Mouse (Mus musculus): ENCODE measurements around the gene Tomm20. TPM values are rescaled to one million over a fixed set of nuclear protein-coding genes. Genes with fewer than 3 reads are reported as not detected.
A peak's percentile ranks its signal among the peaks of the same experiment; 100 is the strongest.
"Not testable (repeated sequence)": the region's sequence is repeated elsewhere in the genome, so short reads cannot be mapped to it uniquely, and the experiment has no call there.

Tomm20 gene
- polyA plus RNA-seq, 1 experiment from 2014 or later: 175 TPM

DNA sequence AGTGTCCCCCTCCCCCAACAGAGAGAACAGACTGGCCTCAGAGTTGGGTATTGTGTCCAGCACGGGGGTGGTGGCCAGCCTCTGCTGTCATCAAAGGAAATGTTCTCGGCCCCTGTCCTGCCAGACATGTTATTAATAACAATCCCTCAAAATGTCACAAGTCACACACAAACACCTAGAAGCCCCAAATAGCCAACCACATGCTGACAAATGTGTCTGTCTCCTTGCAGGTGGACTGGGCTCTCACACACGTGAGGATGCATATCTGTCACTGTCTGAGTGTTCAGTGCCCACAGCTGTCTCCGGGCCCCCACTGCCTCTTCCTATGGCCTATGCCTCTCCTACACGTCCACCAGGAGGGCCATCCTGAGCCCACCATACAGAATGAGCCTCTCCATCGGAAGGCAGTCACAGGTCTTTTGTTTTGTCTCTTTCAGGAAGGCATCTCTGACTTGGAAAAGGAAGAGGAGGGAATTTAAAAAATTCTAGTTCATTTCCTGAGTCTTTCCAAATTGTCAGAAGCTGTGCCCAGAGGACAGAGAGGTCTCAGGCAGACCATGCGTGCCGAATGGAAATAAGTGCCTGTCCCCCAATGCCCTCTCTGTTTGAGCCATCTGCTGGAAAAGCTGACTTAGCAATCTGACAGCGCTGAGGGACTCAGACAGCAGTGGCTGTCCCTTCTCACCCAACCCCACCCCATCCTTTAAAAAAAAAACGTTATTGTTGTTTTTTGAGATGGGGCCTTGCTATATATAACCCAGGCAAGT, 30.9 kb downstream of the Tomm20 start:
- ATAC-seq (ENCODE audit: low FRiP score, low TSS enrichment) (no peak), DNase-seq (ENCODE audit: low spot score) (no peak)
- H3K27ac ChIP-seq (replicated peaks): no peak overlapping the region
- no peak overlapping the region for H3K9ac ChIP-seq (ENCODE audit: low read length)
- peaks cover 6% of the 10 kb centered on the region; the same call in 1 of the 2 replicates for H3K4me1 ChIP-seq (replicated peaks; ENCODE audit: control insufficient read depth, insufficient read depth)
- WGBS: 49% methylated on average over 10 of the region's 10 CpGs
- TF ChIP-seq EP300 (optimal IDR thresholded peaks at IDR 0.05): no peak
- no peak for TF ChIP-seq CTCF (IDR thresholded peaks at IDR 0.05; ENCODE audit: low read depth)
- H3K4me2 ChIP-seq (replicated peaks; ENCODE audit: low read depth): no peak overlapping the region
- H3K9me3 ChIP-seq (ENCODE audit: control insufficient read depth, low read length): no peaks in the 10 kb centered on the region
- no peak overlapping the region for H3K4me3 ChIP-seq (ENCODE audit: low read depth, low read length)
- no peaks in the 10 kb centered on the region for H3K36me3 ChIP-seq (ENCODE audit: control insufficient read depth, insufficient read depth, low read length)
- no peaks in the 10 kb centered on the region for H3K27me3 ChIP-seq (ENCODE audit: control insufficient read depth, insufficient read depth, low read length)

DNA sequence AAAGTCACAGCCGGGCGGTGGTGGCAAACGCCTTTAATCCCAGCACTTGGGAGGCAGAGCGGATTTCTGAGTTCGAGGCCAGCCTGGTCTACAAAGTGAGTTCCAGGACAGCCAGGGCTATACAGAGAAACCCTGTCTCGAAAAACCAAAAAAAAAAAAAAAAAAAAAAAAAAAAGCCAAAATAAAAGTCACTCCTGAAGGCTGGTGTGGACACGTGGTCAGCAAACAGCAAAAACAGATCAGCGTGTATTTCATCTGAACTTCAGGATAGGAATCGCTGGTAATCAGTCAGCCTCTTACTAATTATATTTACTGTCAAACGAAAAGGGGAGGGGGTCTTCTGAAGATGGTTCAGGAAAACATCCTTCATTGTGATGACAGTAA, 31.5 kb downstream of the Tomm20 start:
- DNase-seq (ENCODE audit: low spot score); H3K9ac ChIP-seq (ENCODE audit: low read length); H3K27me3 ChIP-seq (ENCODE audit: control insufficient read depth, insufficient read depth, low read length); H3K27ac ChIP-seq (replicated peaks); H3K9me3 ChIP-seq (ENCODE audit: control insufficient read depth, low read length); H3K4me1 ChIP-seq (replicated peaks; ENCODE audit: control insufficient read depth, insufficient read depth); H3K36me3 ChIP-seq (ENCODE audit: control insufficient read depth, insufficient read depth, low read length); H3K4me3 ChIP-seq (ENCODE audit: low read depth, low read length); ATAC-seq (ENCODE audit: low FRiP score, low TSS enrichment); H3K4me2 ChIP-seq (replicated peaks; ENCODE audit: low read depth): not testable (repeated sequence)
- WGBS: 57% methylated on average over 9 of the region's 10 CpGs

DNA sequence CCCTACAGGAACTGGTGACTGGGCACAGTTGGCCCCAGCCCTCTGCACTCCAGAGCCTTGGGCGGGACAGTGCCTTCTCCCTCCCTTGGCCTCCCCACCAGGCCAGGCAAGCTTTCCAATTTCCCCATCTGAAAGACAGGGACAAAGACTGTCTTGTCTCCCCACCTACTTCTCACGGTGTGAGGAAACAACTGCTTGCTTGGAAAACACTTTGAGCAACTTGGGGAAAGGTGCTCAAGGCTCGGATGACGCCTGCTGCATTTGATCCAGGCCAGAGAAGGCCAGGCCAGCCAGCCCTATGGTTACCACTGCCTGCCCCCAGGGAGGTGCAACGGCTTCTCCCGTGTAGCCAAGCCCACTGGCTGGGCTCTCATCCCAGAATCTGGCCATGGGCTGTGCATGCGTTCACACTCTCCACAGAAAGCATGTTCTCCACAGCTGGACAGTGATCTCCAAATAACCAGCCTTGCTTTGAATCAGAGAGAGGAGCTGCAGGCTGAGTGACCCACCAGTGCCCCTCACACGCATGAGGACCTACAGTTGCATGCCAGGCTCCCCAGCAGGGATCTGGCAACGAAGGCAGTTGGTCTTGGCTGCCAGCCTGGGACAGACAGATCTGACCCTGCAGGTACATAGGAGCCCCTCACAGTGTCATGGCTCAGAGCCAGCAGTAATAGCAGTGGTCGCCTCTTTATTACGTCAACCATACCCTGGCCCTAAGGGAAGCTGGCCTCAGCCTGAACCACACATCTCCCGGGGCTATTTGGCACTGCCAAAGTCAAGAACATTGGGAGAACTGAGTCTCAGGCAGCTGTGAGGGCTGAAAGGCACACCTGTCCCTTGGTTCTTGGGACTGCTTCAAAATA, 32.2 kb downstream of the Tomm20 start:
- Histone ChIP-seq H3K9me3 (ENCODE audit: control insufficient read depth, low read length) (no peaks in the 10 kb centered on the region), H3K36me3 (ENCODE audit: control insufficient read depth, insufficient read depth, low read length) (no peaks in the 10 kb centered on the region), H3K9ac (ENCODE audit: low read length) (peak overlapping the region; percentile 31; the same call in 1 of the 2 replicates), H3K27me3 (ENCODE audit: control insufficient read depth, insufficient read depth, low read length) (no peaks in the 10 kb centered on the region), H3K4me3 (ENCODE audit: low read depth, low read length) (no peak overlapping the region), H3K4me2 (replicated peaks; ENCODE audit: low read depth) (no peak overlapping the region), H3K27ac (replicated peaks) (0 out of 2 replicates have a peak overlapping the region, but pooled peaks have one; percentile 30), H3K4me1 (replicated peaks; ENCODE audit: control insufficient read depth, insufficient read depth) (peaks cover 9% of the 10 kb centered on the region; the same call in 1 of the 2 replicates)
- ATAC-seq (ENCODE audit: low FRiP score, low TSS enrichment): peak; percentile 22
- no peak for TF ChIP-seq EP300 (optimal IDR thresholded peaks at IDR 0.05)
- no peak for TF ChIP-seq CTCF (IDR thresholded peaks at IDR 0.05; ENCODE audit: low read depth)
- no peak for DNase-seq (ENCODE audit: low spot score)
- 29% methylated on average over 12 of the region's 12 CpGs for WGBS

DNA sequence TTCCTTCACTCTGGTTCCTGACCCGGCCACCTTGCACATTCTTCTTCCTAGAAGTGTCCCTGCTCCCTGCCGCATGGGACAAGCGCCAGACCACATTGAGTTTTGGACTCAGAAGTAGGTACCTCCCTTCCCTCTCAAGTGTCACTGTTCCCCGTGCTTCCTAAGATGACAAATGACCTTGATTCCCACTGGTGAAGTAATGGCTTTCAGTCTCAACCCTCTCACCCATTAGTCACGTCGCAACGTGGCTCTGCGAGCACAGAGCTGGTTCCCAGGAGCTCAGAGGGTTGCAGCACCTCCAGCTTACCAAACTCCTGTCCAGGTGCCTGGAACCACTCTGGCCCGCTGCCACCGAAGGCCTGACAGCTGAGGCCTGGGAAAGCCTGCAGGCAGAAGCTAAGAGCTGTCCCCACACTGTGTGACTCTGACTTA, 36.3 kb downstream of the Tomm20 start:
- no peak overlapping the region for H3K4me3 ChIP-seq (ENCODE audit: low read depth, low read length)
- peaks cover 9% of the 10 kb centered on the region; the same call in 1 of the 2 replicates for H3K4me1 ChIP-seq (replicated peaks; ENCODE audit: control insufficient read depth, insufficient read depth)
- H3K27me3 ChIP-seq (ENCODE audit: control insufficient read depth, insufficient read depth, low read length): no peaks in the 10 kb centered on the region
- H3K27ac ChIP-seq (replicated peaks): peak overlapping the region; percentile 65
- no peak overlapping the region for H3K9ac ChIP-seq (ENCODE audit: low read length)
- WGBS: 46% methylated on average over 10 of the region's 10 CpGs
- no peak overlapping the region for H3K4me2 ChIP-seq (replicated peaks; ENCODE audit: low read depth)
- H3K36me3 ChIP-seq (ENCODE audit: control insufficient read depth, insufficient read depth, low read length): no peaks in the 10 kb centered on the region
- TF ChIP-seq CTCF (IDR thresholded peaks at IDR 0.05; ENCODE audit: low read depth) (no peak), EP300 (optimal IDR thresholded peaks at IDR 0.05) (no peak)
- ATAC-seq (ENCODE audit: low FRiP score, low TSS enrichment) (no peak), DNase-seq (ENCODE audit: low spot score) (no peak)
- H3K9me3 ChIP-seq (ENCODE audit: control insufficient read depth, low read length): no peaks in the 10 kb centered on the region

DNA sequence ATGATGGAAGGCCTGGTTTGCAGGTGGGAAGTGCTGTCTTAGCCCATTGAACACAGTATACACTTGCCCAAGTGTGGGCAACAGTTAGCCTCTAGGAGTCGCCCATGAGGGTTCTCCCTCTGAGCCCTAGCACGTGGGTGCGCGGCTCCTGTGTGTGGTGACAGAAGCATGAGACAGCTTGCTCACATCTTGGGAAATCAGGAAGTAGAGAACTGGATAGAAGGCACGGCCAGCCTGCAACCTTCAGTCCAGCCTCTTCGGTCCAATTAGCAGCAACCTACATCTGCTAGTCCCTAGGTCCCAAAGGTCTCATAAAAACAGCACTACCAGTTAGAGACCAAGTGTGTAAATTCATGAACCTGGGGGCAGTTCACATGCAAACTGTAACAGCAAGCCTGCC, 36.8 kb downstream of the Tomm20 start:
- H3K27ac ChIP-seq (replicated peaks): peak overlapping the region; percentile 65
- WGBS: 71% methylated on average over 6 of the region's 6 CpGs
- H3K36me3 ChIP-seq (ENCODE audit: control insufficient read depth, insufficient read depth, low read length): no peaks in the 10 kb centered on the region
- no peaks in the 10 kb centered on the region for H3K9me3 ChIP-seq (ENCODE audit: control insufficient read depth, low read length)
- TF ChIP-seq CTCF (IDR thresholded peaks at IDR 0.05; ENCODE audit: low read depth) (peak; percentile 35), EP300 (optimal IDR thresholded peaks at IDR 0.05) (no peak)
- H3K9ac ChIP-seq (ENCODE audit: low read length): no peak overlapping the region
- ATAC-seq (ENCODE audit: low FRiP score, low TSS enrichment) (peak; percentile 45; the same call in 1 of the 2 replicates), DNase-seq (ENCODE audit: low spot score) (no peak)
- no peak overlapping the region for H3K4me3 ChIP-seq (ENCODE audit: low read depth, low read length)
- H3K4me2 ChIP-seq (replicated peaks; ENCODE audit: low read depth): no peak overlapping the region
- peaks cover 9% of the 10 kb centered on the region; the same call in 1 of the 2 replicates for H3K4me1 ChIP-seq (replicated peaks; ENCODE audit: control insufficient read depth, insufficient read depth)
- no peaks in the 10 kb centered on the region for H3K27me3 ChIP-seq (ENCODE audit: control insufficient read depth, insufficient read depth, low read length)
